Comparison of ENCODE assay signal across 8 mouse cellular contexts in the genomic region with DNA sequence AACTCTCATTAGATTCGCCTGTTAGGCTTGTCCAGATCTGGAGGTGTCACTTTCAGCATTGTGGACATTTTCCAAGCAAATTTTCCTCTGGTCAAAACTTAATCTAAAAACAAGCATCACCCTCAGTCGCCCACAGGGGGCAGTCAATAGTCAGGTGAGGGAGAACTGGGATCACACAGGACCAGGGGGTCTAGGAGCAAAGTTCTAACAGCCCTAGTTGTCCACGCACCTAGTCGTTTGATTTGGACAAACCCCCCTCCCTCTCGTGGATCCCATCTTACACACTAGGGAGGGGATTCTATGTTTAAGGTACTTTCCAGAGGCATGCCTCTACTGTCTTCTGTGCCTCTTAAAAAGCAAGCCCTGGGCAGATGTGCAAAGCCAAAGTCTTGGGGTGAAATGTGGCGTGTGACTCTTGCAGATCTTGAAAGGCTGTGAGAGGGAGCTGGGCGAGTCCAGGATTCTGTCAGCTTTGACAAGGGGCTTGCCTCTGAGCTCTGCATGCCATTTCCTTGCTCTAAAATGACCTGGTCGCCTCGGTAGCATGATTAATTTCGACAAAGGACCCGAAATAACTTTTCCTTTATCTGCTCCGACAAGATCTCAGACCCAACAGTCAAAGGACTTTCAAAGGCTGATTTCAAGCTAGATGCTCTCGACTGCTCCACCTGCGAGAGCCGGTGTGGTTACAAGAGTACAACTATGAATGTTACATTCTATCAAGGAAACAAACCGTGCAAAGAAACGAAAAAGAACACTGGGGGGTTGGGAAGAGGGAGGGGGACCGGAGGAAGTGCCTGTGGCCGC. TPM values are rescaled to one million over a fixed set of nuclear protein-coding genes. Genes with fewer than 3 reads are reported as not detected.
DNase-seq lines count a peak whose midpoint lies in the region; ATAC-seq and TF ChIP-seq lines count a peak whose summit lies in the region.

No protein-coding gene starts in this region.

- peak overlapping the region; percentile 97 for H3K4me2 ChIP-seq in embryonic facial prominence, embryonic 14.5 days (ENCODE audit: low read depth, low read length)
- peak overlapping the region; percentile 98 for H3K4me2 ChIP-seq in hindbrain, embryonic 11.5 days (replicated peaks; ENCODE audit: low read depth, low read length)
- peak overlapping the region; percentile 97 for H3K4me2 ChIP-seq in myocyte (ENCODE audit: low read depth)

- 2% methylated on average over 19 of the region's 19 CpGs for WGBS in embryonic facial prominence, embryonic 14.5 days
- 3% methylated on average over 19 of the region's 19 CpGs for WGBS in hindbrain, embryonic 11.5 days

- no peaks in the 10 kb centered on the region for H3K9me3 ChIP-seq in embryonic facial prominence, embryonic 14.5 days (ENCODE audit: control insufficient read depth, low read length)
- H3K9me3 ChIP-seq in hindbrain, embryonic 11.5 days (ENCODE audit: control insufficient read depth, low read length) = no peaks in the 10 kb centered on the region

- no peak overlapping the region for H3ac ChIP-seq in myocyte (ENCODE audit: control insufficient read depth, insufficient read length)

- peak overlapping the region; percentile 73 for H3K4me3 ChIP-seq in embryonic facial prominence, embryonic 14.5 days (ENCODE audit: low read depth, low read length)
- peak overlapping the region; percentile 64 for H3K4me3 ChIP-seq in hindbrain, embryonic 11.5 days (ENCODE audit: low read depth, low read length)
- H3K4me3 ChIP-seq in myocyte = peak overlapping the region; percentile 17

- H3K9ac ChIP-seq in embryonic facial prominence, embryonic 14.5 days (ENCODE audit: low read depth, low read length) = peak overlapping the region; percentile 82
- peak overlapping the region; percentile 54 for H3K9ac ChIP-seq in hindbrain, embryonic 11.5 days (ENCODE audit: low read depth, low read length)

- H3K27ac ChIP-seq in embryonic facial prominence, embryonic 14.5 days (replicated peaks; ENCODE audit: low read depth, low read length) = no peak overlapping the region
- H3K27ac ChIP-seq in hindbrain, embryonic 11.5 days (ENCODE audit: low read depth, low read length) = no peak overlapping the region

- peak; percentile 29 to 32 for DNase-seq in layer of hippocampus, postnatal 14 days (ENCODE audit: low spot score in 2 of 2)
- no peak for DNase-seq in layer of hippocampus, adult 18-20 months (ENCODE audit: low spot score in 2 of 2)
- DNase-seq in adrenal gland, postnatal 36 days = peak; percentile 45 to 66
- DNase-seq in embryonic facial prominence, embryonic 14.5 days (ENCODE audit: low spot score) = peak; percentile 41
- peak; percentile 72 for DNase-seq in hindbrain, embryonic 11.5 days (ENCODE audit: low spot score)
- peak; percentile 76 for DNase-seq in liver
- DNase-seq in testis, postnatal 10 days (ENCODE audit: low spot score) = peak; percentile 61

- no peaks in the 10 kb centered on the region for H3K79me2 ChIP-seq in myocyte (ENCODE audit: control insufficient read depth, insufficient read depth)

- no peaks in the 10 kb centered on the region for H3K4me1 ChIP-seq in embryonic facial prominence, embryonic 14.5 days (ENCODE audit: control insufficient read depth, insufficient read depth, low read length)
- H3K4me1 ChIP-seq in hindbrain, embryonic 11.5 days (replicated peaks; ENCODE audit: control insufficient read depth, insufficient read depth, low read length) = peaks cover 6% of the 10 kb centered on the region

- ATAC-seq in embryonic facial prominence, embryonic 14.5 days (ENCODE audit: low read depth) = no peak
- ATAC-seq in hindbrain, embryonic 11.5 days (ENCODE audit: low FRiP score) = no peak

- H3K36me3 ChIP-seq in embryonic facial prominence, embryonic 14.5 days (ENCODE audit: control insufficient read depth, insufficient read depth, low read length) = no peaks in the 10 kb centered on the region
- H3K36me3 ChIP-seq in hindbrain, embryonic 11.5 days (ENCODE audit: control insufficient read depth, insufficient read depth, low read length) = no peaks in the 10 kb centered on the region
- H3K36me3 ChIP-seq in myocyte (ENCODE audit: control insufficient read depth, insufficient read depth) = no peaks in the 10 kb centered on the region

- no peak for TF ChIP-seq POLR2A in myocyte (IDR thresholded peaks at IDR 0.05; ENCODE audit: insufficient read length, low read depth)

- peaks cover 21% of the 10 kb centered on the region for H3K27me3 ChIP-seq in embryonic facial prominence, embryonic 14.5 days (replicated peaks; ENCODE audit: control insufficient read depth, insufficient read depth, low read length)
- peaks cover 21% of the 10 kb centered on the region for H3K27me3 ChIP-seq in hindbrain, embryonic 11.5 days (ENCODE audit: control insufficient read depth, insufficient read depth, low read length)
- peaks cover 38% of the 10 kb centered on the region for H3K27me3 ChIP-seq in myocyte (ENCODE audit: control insufficient read depth, insufficient read depth, insufficient read length)

TF ChIP-seq in myocyte, 11 proteins besides CTCF, POLR2A, EP300 and RAD21:
- TF ChIP-seq MYOD1 (IDR thresholded peaks at IDR 0.05; ENCODE audit: control insufficient read depth in 1 of 3, insufficient read length in 2 of 3, low read depth in 2 of 3) = no peak
- TF ChIP-seq CEBPB (IDR thresholded peaks at IDR 0.05; ENCODE audit: insufficient read depth, poor library complexity, severe bottlenecking) = no peak
- TF ChIP-seq USF1 (IDR thresholded peaks at IDR 0.05; ENCODE audit: low read depth) = no peak
- no peak for TF ChIP-seq MAX (IDR thresholded peaks at IDR 0.05; ENCODE audit: low read depth)
- no peak for TF ChIP-seq E2F4 (IDR thresholded peaks at IDR 0.05; ENCODE audit: insufficient read depth)
- no peak for TF ChIP-seq MYOG (IDR thresholded peaks at IDR 0.05; ENCODE audit: control insufficient read depth in 1 of 3, insufficient read depth in 1 of 3, insufficient read length in 2 of 3, low read depth in 2 of 3)
- TF ChIP-seq SRF (IDR thresholded peaks at IDR 0.05; ENCODE audit: control insufficient read depth, insufficient read length, low read depth) = no peak
- TF ChIP-seq POLR2AphosphoS2 (IDR thresholded peaks at IDR 0.05; ENCODE audit: insufficient read length, low read depth) = no peak
- no peak for TF ChIP-seq TCF3 (IDR thresholded peaks at IDR 0.05; ENCODE audit: insufficient read length, low read depth)
- TF ChIP-seq TCF12 (IDR thresholded peaks at IDR 0.05; ENCODE audit: insufficient read depth, poor library complexity, severe bottlenecking) = no peak
- TF ChIP-seq REST (IDR thresholded peaks at IDR 0.05; ENCODE audit: insufficient read depth, insufficient read length) = no peak

RNA-seq across cellular contexts. Expression of a gene that starts 2.5 kb away (rescaled TPM):
- total RNA-seq in layer of hippocampus, postnatal 14 days (2021) = 1 to 10 TPM; 1.2 to 1.3 TPM
- 1 to 10 TPM in 1 of 2 experiments, under 1 TPM in 1; 0.63 to 1.1 TPM for total RNA-seq in layer of hippocampus, adult 18-20 months (2021)
- total RNA-seq in adrenal gland, postnatal 36 days (2021) = under 1 TPM; 0.10 to 0.16 TPM
- 5.5 and 7.7 TPM in 2 replicates for polyA plus RNA-seq in embryonic facial prominence, embryonic 14.5 days (2014; fragmentation: Nextera tagmentation; extraction: Ambion mirVana)
- 6.0 TPM in 2 replicates for polyA plus RNA-seq in hindbrain, embryonic 11.5 days (2014; fragmentation: Nextera tagmentation; extraction: Ambion mirVana)
- 0.02 TPM for polyA plus RNA-seq in myocyte (2012; fragmentation: generic; extraction: Trizol)

Comparison
In these comparisons a context has a peak if more than half of its experiments do, and no peak if none do; other contexts are left out.
1. DNase-seq: peak in layer of hippocampus, postnatal 14 days (2 of 2), adrenal gland, postnatal 36 days (2 of 2), embryonic facial prominence, embryonic 14.5 days (single experiment), hindbrain, embryonic 11.5 days (single experiment), liver (single experiment) and testis, postnatal 10 days (single experiment); none in layer of hippocampus, adult 18-20 months (0 of 2).
2. H3K4me3 ChIP-seq: peak in every context shown above with its lines; median percentile 73 in embryonic facial prominence, embryonic 14.5 days; 64 in hindbrain, embryonic 11.5 days; 17 in myocyte.
3. Peak in every context shown above with its lines, with median percentiles within 50 percentile points of each other: H3K4me2 ChIP-seq.